Mouse (Mus musculus) testis, postnatal 10 days (tissue): ENCODE measurements around the gene Tmem88.
"Not testable (repeated sequence)": the region's sequence is repeated elsewhere in the genome, so short reads cannot be mapped to it uniquely, and the experiment has no call there.

ENCODE experiments used
- DNase-seq: peaks from one replicate; pipeline ENCODE4 v3.0.0; 2021; ENCODE audit warnings: low spot score

The Tmem88 gene

DNA sequence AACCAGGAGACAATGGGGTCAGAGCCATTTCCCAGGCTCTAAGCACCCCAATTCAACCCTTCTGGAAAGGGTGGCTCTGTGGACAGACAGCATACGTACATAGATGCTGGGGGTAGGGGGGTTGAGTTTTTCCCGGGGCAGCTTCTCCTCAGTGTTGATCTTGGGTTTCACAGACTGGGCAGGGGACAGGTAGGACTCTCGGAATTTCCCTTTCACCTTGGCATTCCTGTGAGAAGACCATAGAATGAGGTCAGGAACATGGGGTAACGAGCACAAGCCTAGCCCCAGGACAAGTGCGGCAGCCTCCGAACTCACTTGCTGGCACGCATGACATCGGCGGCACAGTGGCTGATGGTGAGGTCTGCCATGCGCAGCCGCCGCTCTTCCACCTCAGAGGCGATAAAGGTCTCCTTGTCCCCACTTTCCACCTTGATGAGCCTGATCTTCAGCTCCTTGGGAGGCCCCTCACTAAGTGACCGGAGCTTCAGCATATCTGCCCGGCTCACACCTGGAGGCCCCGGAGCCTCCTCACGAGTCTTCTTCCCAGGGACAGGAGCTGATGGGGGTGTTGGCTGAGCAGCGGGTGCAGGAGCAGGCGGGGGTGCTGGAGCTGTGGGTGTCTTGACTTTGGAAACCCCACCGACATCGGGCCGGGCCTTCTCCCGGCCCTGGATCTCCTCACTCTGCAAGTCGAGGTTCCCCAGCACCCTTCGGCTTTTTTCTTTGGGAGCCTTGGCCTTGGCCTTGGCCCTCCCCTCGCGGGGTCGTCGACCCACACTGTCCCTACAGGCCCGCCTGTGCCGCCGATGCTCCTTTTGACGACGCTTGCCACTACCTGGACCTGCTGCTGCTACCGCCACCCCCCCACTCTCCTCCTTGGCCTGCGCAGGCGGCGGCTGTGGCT, 5.9 kb upstream of the Tmem88 start:
- DNase-seq, result peak; percentile 52

DNA sequence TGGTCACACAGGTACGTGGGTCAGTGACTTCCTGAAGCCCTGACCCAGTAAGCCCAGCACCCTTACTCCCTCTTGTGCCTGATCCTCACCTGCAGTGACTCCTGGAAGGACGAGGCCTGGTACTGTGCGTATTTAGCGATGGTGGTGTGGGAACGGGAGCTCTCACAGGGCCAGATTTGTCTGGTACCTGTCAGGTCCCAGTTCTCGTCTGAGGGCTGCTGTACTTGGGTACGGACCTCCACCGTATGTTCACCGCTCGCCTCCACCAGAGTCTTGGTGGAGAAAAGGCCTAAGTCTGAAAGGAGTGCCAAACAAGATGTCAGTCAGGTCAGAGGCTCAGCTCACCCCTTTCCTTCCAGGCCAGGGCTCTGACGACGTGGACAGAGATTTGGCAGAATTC, 4.0 kb upstream of the Tmem88 start:
- DNase-seq, result no peak

DNA sequence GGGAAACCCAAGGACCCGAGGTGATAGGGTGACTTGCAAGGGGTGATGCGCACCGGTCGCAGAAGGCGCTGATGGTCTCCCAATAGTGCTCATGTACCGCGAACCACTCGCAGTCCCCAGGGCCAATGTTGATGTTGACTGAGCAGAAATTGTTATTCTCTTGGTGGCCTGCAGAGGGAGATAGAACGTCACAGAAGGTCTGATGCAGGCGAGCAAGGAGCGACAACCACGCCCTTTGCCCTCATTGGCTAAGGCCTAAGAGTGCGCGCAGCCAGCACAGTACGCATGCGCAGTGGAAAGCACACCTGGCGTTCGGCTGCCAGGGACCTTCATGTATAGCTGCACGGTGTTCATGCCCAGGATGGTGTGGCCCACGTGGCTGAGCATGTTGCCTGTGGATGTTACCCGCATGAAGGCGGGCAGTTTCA, 3.2 kb upstream of the Tmem88 start:
- peak; percentile 87 for DNase-seq

DNA sequence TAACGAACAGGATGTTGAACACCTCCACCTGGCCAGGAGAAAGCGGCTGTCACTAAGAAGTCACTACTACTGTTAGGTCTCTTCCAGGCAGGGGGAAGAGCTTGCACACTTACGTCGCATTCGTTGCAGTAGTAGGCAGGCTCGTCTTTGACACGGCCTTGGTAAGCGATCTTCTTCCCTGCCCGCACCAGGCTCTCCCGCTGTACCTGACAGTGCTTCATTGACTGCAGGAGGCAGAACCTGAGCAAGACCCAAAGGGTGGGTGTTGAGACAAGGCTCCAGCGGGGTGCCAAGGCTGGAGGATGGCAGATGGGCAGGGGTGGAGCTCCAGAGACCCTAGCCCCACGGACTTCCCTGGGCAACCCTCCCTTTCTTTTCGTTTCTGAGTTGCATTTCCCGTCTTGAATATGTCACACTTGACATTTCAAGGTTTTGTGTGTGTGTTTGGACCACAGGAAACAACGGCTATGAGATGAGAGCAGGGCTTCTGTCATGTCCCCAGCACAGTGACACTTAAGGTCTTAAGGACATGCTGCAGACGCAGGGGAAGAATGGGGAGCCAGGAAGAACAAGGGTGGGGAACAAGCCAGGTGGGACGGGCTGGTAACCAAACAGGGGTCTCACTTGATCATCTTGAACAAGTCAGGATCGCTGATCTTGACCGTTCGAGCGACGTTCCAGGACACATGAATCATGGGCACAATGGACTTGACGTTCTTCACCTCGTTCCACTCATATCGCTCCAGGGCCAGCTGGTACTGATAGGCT, 2.2 kb upstream of the Tmem88 start:
- no peak for DNase-seq

DNA sequence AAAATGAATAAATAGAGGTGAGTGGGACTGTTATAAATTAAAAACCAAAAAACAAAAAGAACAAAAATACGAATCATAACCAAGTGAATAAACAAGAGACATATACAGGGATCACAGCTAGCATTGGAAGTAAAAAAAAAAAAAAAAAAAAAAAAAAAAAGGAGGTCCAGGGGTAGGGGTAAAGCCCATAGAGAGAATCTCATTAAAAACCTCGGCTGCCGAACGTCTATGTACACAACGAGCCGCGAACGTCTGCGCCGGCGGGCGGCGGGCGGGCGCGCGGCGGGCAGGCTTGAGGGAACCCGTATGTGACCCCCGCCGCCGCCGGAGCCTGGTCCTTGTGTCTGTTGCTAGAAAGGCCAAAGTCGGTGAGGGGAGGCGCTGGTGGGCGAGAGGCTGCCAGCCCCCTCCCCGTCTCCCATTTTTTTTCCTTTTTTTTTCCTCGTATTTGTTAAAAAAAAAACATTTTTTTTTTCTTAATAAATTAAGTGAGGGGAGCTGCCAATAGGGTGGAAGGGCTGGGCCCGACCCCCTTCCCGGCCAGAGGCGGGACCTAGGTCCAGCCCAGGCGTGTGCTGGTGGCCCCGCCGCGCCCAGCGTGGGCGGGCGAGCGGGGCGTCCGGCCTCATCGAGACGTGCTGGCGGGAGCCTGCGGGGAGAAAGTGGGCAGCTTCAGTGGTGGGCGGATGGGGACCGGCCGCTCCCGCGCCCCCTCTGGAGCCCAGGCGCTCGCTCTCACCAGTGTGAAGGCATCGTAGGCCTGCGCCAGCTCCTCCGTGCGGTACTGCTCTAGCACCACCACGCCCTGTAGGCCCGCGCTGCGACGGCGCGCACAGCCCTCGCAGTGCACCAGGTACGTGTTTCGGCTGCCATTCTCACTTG, 1.4 kb upstream of the Tmem88 start:
- peak; percentile 59 for DNase-seq

DNA sequence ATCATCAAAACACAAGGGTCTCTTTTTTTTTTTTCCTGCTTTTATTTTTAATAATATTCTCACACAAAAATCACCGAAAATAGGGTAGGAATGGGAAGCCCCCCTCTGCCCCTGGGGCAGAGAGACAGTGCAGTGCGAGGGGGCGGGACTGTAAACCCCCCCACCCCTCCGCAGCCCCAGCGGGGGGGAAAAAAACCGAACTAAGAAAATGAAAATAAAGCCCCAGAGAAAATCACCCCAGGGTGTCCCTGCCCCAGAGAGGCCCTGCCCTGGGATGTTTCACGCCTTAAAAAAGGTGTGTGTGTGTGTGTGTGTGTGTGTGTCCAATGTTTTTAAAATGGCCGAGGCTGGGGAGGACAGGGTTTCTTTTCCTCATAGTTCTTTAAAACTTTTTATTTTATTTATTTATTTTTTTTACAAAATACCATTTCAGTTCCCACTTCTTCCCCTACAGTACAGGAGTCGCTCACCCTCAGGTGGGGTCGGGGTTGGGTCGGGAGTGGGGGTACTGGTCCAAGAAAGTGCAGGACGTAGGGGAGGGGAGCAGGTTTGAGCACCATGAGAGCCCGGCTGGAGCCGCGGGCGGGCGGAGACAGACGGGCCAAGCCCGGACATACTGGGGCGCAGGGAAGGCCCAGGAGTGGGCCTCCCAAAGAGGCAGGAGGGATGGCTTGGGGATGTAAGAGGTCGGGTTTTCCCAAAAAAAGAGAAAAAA, 609 bp upstream of the Tmem88 start:
- no peak for DNase-seq

DNA sequence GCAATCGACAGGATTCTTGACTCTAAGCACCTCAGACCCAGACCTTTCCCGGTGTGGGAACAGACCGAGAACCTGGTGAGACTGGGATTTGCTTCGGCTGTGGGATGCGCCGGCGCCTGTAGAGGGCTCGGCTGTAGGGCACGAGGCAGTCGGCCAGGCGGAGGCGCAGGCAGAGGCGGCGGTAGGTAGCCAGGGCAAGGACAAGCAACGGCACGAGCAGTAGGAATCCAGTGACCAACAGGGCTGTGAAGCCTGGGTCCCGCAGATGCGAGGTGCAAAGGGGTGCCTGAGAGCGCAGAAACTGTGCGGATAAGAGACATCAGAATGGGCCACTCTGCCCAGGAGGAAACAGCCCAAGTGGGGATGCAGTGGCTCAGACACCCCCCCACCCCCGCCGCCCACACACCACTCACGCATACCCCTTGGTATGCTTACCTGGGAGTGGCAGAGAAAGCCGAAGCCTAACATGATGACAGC, 415 bp downstream of the Tmem88 start:
- peak; percentile 66 for DNase-seq

DNA sequence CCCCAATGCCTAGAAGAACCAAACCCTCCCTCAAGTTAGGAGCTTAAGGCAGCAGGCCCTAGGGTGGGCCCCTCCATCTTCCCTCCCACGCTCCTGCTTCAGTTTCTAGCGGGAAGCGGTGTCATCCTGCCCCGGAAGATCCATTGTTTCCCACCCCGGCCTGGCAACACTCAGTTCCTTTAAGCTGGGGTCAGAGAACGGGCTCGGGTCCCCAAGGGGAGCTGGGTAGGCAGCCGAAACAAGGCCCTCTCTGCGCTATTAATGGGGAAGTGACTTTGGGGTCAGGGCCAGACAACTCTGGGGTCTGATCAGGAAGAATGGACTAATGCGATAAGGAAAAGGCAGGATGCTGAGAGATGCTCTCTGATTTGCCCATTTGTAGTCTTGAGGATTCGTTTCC, 1.3 kb downstream of the Tmem88 start:
- peak; percentile 57 for DNase-seq

DNA sequence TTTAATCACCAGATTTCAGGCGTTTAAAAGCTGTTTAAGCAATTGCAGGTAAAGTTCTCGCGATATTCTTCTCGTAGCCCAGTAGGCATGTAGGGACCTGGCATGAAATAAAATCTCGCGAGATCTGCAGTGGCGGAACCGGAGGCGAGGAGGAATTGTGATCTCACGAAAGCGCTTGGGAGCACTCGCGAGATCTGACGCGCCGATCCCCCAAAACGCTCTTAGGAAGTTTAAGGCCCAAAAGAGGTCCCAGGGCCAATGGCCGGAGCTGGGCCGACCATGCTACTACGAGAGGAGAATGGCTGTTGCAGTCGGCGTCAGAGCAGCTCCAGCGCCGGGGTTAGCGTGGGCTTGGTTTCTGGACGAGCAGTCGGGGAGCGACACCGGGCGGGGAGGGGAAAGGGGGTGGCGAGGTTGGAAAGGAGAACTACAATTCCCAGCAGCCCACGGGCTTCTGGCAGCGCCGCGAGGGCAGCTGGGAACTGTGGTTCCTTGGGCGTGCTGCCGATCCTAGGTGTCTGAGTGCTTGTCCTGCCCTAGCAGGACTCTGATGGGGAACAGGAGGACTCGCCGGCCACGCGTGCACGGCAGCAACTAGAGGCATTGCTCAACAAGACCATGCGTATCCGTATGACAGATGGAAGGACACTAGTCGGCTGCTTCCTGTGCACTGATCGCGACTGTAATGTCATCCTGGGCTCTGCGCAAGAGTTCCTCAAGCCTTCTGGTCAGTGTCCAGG, 2.2 kb downstream of the Tmem88 start:
- peak; percentile 91 for DNase-seq

DNA sequence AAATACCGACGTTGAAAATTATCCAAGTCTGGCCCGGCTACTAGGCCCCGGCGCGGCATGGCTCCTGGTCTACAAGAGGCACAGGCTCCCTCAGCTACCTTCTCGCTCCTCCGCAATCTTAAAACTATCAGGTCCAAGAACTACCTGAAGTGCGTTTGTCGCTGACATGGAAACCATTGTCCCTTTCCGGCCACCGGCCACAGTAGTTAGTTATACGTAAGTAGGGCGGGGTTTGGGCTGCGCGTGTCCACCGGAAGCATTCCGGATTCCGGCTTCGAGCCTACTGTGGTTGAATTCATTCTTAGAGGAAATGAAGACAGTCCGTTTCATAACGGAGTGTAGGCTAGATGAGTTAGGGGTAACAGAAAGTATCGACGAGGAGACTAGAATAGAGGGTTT, 2.8 kb downstream of the Tmem88 start, which contains the start of the genes Naa38 and Cyb5d1:
Gene Naa38 (plus strand): TSS at position 253 of the 399 bp plus-strand sequence.
Gene Cyb5d1 (minus strand): TSS at position 397 of the 399 bp plus-strand sequence.
- peak; percentile 86 for DNase-seq

DNA sequence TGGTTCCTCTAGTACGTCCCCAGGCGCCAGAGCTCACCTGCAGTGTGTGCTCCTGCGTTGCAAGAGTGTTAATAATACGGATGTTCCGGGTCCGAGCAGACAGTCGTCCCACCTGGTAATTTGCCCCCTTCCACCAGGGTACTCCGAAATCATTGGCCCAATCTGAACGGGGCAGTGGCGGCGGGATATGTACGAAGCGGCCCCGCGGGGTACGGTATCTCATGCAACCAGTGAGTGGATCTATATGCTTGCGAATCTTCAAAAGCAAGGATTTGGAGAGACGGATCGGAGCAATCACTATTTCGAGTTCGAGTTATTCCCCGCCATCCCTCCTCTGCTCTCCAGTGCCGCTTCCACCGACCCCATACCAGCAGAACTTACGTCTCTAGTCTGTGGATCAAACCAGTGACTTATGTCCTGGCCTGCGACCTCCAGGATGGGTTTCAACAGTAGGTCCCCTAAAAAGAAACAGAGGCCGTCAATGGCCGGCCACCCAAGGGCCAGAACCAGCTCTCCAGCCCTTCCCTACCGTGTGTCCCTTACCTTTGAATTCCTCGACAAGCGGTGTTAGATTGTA, 3.4 kb downstream of the Tmem88 start:
- DNase-seq, result not testable (repeated sequence)

DNA sequence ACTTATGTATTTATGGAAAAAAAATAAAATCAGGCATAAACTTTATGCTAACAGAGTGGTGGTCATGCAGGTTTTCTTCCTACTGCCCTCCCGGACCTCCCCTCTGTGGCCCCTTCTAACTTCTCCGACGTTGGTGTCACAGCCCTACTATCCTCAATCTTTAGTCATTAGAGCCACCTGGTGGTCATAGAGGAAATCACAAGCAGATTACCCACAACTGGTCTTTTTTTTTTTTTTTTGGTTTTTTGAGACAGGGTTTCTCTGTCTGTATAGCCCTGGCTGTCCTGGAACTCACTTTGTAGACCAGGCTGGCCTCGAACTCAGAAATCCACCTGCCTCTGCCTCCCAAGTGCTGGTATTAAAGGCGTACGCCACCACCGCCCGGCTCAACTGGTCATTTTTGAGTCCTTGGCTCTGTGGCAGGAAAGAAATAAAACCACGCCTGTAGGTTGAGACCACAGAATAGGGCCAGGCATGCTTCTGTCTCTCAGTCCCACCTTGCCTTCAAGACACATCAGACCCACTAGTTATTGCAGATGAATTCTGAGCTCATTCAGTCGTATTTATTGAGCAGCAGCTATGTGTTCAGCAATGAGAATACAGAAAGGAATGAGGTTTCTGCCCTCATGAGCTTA, 7.5 kb downstream of the Tmem88 start:
- peak; percentile 75 for DNase-seq

DNA sequence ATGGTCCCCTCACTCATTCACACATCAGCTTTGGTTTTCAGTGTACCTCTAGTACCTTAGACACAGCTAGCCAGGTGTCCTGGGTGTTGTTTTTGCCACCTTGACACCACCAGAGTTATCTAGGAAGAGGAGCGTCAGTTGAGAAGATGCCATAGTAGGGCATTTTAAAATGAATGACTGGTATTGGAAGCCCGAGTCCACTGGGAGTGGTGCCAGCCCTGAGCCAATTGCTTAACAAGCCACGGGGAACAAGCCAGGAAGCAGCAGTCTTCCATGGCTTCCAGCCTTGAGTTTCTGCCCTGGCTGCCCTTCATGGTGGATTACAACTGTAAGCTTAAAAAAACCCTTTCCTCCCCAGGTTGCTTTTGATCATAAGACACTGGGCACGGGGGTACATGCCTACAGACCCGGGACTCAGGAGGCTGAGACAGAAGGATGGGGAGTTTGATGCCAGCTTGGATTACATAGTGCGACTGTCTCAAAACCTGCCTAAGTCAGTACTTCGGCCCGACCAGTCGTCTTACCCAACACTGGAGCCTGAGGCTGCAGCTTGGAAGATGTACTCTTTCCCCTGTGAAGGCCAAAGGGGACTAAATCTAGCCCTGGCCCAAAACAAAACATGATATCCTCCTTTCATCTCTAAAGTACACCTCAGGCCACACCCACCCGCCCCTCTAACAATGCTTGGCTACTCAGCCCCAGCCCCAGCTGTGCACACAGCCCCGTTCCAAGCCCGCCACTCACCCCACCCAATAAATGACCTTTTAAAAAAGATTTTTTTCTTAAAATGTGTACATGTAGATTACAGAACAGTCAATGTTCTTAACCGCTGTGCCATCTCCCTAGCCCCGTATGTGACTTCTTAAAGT, 8.3 kb downstream of the Tmem88 start:
- DNase-seq, result peak; percentile 64

DNA sequence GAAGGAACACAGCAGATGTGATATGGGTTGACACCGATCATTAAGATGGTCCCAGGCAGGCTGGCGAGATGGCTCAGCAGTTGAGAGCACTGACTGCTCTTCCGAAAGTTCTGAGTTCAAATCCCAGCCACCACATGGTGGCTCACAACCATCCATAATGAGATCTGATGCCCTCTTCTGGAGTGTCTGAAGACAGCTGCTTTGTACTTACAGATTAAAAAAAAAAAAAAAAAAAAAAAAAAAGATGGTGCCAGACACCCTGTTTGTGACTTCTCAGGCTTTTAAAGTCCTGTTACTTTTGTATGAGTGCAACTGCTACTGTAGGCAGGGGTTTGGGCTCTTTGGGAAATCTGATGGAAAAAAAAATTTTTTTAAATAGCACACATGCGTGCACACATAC, 9.4 kb downstream of the Tmem88 start:
- DNase-seq, result no peak

DNA sequence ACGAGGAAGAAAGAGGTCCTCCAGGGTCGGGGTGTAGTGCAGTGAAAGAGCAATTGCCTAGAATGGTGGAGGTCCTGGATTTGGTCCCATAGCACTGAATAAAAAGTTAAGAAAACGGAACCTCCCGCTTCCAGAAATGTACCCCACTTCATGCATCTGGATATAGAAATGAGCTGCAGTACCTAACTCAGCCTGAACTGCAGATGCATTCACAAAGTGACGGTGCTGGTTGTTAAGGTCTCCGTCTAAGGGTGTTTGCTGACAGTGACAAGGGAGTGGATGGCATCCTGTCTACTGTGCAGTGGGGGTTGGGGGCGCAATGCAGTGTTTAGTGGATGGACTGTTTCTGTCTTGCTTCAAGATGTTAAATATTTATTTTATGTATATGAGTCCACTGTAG, 11.3 kb downstream of the Tmem88 start:
- DNase-seq, result no peak

DNA sequence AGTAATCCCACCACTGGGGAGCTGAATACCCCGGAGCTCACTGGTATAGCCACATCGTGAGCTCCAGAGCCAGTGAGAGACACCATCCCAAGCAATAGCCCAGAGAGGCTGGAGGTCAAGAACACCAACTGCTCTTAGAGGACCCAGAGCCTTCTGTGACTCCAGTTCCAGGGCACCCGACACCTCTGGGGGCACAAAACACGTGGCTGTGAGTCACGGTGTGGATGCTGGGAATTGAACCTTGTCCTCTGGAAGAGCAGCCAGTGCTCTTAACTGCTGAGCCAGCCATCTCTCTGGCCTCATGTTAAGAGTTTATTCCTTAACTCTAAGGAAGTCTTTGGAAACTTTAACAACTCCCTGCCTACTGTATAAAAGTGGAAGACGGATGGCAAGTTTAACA, 13.1 kb downstream of the Tmem88 start:
- no peak for DNase-seq

DNA sequence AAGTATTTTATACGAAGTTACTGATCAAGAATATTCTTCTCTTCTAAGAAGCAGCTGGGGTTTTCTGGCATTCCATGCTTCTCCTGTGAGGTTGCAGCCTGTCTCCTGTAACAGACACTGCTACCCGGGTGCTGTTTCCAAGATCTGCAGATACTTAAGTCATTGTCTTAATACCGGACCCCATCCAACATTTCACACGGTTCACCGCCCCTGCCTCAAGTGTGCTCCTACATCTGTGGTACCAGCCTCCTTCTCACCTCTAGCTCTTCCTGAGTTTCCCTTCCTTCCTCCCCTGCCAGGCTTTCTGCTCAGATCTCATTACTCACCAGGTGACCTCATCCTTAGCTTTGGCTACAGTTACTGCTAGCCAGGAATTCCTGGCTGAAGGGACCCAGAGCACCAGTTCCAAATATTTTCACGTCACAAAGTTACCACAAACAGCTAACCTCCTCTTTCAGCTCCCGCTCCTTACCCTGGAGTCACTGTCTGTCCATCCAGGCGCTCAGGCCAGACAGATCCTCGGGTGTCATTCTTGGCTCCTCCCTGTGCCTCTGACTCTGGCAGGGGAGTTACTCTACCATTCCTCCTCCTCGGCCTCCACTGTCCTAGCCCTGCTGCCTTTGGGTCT, 15.4 kb downstream of the Tmem88 start:
- DNase-seq, result no peak

DNA sequence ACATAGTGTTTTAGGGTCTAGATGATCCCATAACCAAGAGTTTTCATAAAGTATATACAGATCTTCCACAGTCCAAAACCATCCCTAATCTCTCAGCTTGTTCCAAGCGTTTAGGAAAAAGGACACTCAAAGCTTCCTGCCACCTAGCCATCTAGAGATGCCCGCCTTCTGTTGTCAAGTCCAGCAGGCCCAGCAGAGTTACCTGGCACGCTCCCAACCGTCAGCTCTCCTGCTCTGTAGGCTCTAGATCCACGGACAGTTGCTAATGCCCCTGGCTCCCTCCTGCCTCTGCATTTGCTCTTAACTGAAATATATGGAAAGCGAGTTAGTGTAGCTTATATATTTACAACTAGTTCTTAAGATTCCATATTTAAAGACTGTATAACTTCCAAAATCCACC, 16.7 kb downstream of the Tmem88 start:
- DNase-seq, result peak; percentile 60
